Mouse (Mus musculus) midbrain, embryonic 14.5 days (tissue): ENCODE measurements around the gene Taf4. TPM values are rescaled to one million over a fixed set of nuclear protein-coding genes. Genes with fewer than 3 reads are reported as not detected.
A peak's percentile ranks its signal among the peaks of the same experiment; 100 is the strongest.

Experiments
- ATAC-seq: fragments of 200-750 bp; cut with Nextera tagmentation; 2 replicates; pipeline ENCODE4 v1.8.0; 2017; ENCODE audit warnings: moderate number of reproducible peaks, moderate library complexity; ENCODE audit not compliant: low FRiP score, low TSS enrichment
- DNase-seq: peaks from one replicate; pipeline ENCODE4 v3.0.0-alpha.2; 2015
- H3K27ac ChIP-seq: fragments of 300-500 bp; sonication (generic); replicated peaks from 2 replicates; pipeline ENCODE4 v1.5.1; 2014; ENCODE audit warnings: mild to moderate bottlenecking, low read depth, low read length, moderate library complexity
- H3K27me3 ChIP-seq: fragments of 300-500 bp; sonication (generic); 2 replicates; pipeline ENCODE4 v1.6.1; 2014; ENCODE audit warnings: low read length, control low read depth, mixed read lengths; ENCODE audit not compliant: control insufficient read depth, insufficient read depth
- H3K36me3 ChIP-seq: fragments of 300-500 bp; sonication (generic); 2 replicates; pipeline ENCODE4 v1.6.1; 2014; ENCODE audit warnings: low read length, control low read depth; ENCODE audit not compliant: control insufficient read depth, insufficient read depth
- H3K4me1 ChIP-seq: fragments of 300-500 bp; sonication (generic); 2 replicates; pipeline ENCODE4 v1.6.1; 2014; ENCODE audit warnings: mild to moderate bottlenecking, antibody characterized with exemption, low read length, control low read depth; ENCODE audit not compliant: control insufficient read depth, insufficient read depth
- H3K4me2 ChIP-seq: fragments of 300-500 bp; sonication (generic); 2 replicates; pipeline ENCODE4 v1.6.1; 2014; ENCODE audit warnings: mild to moderate bottlenecking, low read length, moderate library complexity
- H3K4me3 ChIP-seq: fragments of 300-500 bp; sonication (generic); replicated peaks from 2 replicates; pipeline ENCODE4 v1.5.1; 2014; ENCODE audit warnings: low read depth, low read length
- H3K9ac ChIP-seq: fragments of 300-500 bp; sonication (generic); replicated peaks from 2 replicates; pipeline ENCODE4 v1.6.1; 2014; ENCODE audit warnings: mild to moderate bottlenecking, low read length, moderate library complexity
- H3K9me3 ChIP-seq: fragments of 300-500 bp; sonication (generic); 2 replicates; pipeline ENCODE4 v1.6.1; 2016; ENCODE audit warnings: low read length, control low read depth, mixed read lengths; ENCODE audit not compliant: control insufficient read depth
- WGBS: fragments of 180-500 bp; shearing (Covaris S2); extraction: QIAGEN DNeasy Blood & Tissue Kit; methylation state at CpG from one replicate; pipeline ENCODE4 v1.1.7; 2014; 5-methylcytosine and 5-hydroxymethylcytosine counted together
- polyA plus RNA-seq: library from polyadenylated mRNA; unstranded; fragments of >200 nt; fragmentation: Nextera tagmentation; extraction: Ambion mirVana; gene quantifications from 2 replicates; pipeline ENCODE4 v1.2.1, GENCODE M21; 2014

The Taf4 gene
- polyA plus RNA-seq, 1 experiment from 2014 or later, result 5.4 TPM

DNA sequence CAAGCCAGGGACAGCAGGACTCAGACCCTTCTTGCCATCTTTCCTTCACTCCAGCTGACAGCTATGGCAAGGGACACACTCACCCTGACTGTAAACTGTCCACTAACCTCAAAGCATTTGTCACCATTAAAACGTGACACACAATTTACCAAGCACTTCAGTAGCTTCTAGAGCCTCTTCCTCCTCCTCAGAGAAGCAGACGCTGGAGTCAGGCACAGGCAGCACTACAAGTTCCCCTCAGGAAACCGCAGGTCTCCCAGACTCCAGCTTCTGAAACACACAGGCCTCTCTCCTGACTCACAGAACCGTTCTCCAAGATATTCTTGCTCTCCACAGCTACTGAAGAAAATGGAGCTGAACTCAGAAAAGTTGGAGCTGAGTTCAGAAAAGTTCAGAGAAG, 39.4 kb downstream of the Taf4 start:
- no peak overlapping the region for H3K27ac ChIP-seq

DNA sequence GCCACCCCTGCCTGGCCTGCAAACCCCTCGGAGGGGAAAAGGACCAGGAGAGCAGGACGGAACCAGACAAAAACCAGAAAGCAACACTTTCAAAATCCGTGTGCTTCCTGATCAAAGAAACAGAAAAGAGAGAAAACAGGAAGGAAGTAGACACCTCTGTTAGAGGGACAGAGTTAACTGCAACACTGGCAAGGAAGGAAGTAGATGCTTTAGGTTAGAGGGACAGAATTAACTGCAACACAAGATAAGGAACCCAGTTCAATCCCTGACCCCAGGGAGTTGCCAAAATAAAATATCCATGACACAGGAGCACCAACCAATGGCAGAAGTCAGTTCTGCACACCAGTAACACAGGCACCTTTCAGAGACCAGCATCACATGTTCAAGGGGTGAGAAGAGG, 42.3 kb downstream of the Taf4 start:
- WGBS, result 81% methylated on average over 3 of the region's 3 CpGs
- no peaks in the 10 kb centered on the region for H3K4me1 ChIP-seq
- no peak overlapping the region for H3K4me2 ChIP-seq
- H3K4me3 ChIP-seq, result no peak overlapping the region
- ATAC-seq, result no peak
- no peak overlapping the region for H3K27ac ChIP-seq
- H3K36me3 ChIP-seq, result peaks cover 60% of the 10 kb centered on the region
- H3K9me3 ChIP-seq, result no peaks in the 10 kb centered on the region
- no peak for DNase-seq
- no peak overlapping the region for H3K9ac ChIP-seq
- no peaks in the 10 kb centered on the region for H3K27me3 ChIP-seq

More for the DNA sequence above, 39.4 kb downstream of the Taf4 start:
- Histone ChIP-seq H3K9me3 (no peaks in the 10 kb centered on the region), H3K4me3 (no peak overlapping the region), H3K4me1 (0 out of 2 replicates have a peak, but pooled peaks cover 3% of the 10 kb centered on the region), H3K9ac (no peak overlapping the region), H3K4me2 (no peak overlapping the region), H3K27me3 (no peaks in the 10 kb centered on the region), H3K36me3 (peaks cover 32% of the 10 kb centered on the region)
- no peak for DNase-seq
- 86% methylated on average over 4 of the region's 4 CpGs for WGBS
- no peak for ATAC-seq

DNA sequence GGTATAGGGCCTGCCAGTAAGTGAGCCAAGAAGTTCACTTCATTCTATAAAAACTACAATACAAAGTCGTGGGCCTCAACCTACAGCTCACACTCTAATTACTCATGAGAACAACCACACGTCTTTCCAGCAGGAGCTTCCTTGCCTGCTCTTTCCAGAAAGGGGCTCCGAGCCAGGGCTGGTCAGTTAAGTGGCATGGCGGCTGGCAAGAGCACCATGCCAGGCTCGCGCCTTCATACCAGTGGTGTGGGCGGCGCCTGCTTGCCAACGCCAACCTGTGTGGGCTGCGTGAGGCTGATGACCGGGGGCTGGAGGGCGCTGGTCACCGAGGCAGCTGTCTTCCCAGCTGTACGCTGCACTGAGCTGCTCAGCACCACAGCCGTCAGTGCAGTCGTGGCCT, 44.7 kb downstream of the Taf4 start:
- H3K4me3 ChIP-seq, result no peak overlapping the region
- 91% methylated on average over 16 of the region's 16 CpGs for WGBS
- H3K27ac ChIP-seq, result no peak overlapping the region
- no peak overlapping the region for H3K9ac ChIP-seq
- H3K9me3 ChIP-seq, result no peaks in the 10 kb centered on the region
- peaks cover 66% of the 10 kb centered on the region for H3K36me3 ChIP-seq
- DNase-seq (no peak), ATAC-seq (no peak)
- no peaks in the 10 kb centered on the region for H3K4me1 ChIP-seq
- H3K27me3 ChIP-seq, result no peaks in the 10 kb centered on the region
- no peak overlapping the region for H3K4me2 ChIP-seq

GRCm38 (mm10) chr2:179929166-179929565, 47.3 kb downstream of the Taf4 start:
- DNase-seq (no peak), ATAC-seq (no peak)
- H3K4me2 ChIP-seq, result no peak overlapping the region
- peaks cover 67% of the 10 kb centered on the region for H3K36me3 ChIP-seq
- 94% methylated on average over 13 of the region's 13 CpGs for WGBS
- no peaks in the 10 kb centered on the region for H3K9me3 ChIP-seq
- no peak overlapping the region for H3K9ac ChIP-seq
- no peak overlapping the region for H3K27ac ChIP-seq
- H3K4me1 ChIP-seq, result no peaks in the 10 kb centered on the region
- no peak overlapping the region for H3K4me3 ChIP-seq
- H3K27me3 ChIP-seq, result no peaks in the 10 kb centered on the region

- Histone ChIP-seq H3K4me2 (no peak overlapping the region), H3K4me3 (no peak overlapping the region), H3K27me3 (no peaks in the 10 kb centered on the region), H3K9me3 (no peaks in the 10 kb centered on the region), H3K4me1 (no peaks in the 10 kb centered on the region), H3K36me3 (peaks cover 68% of the 10 kb centered on the region), H3K27ac (no peak overlapping the region), H3K9ac (no peak overlapping the region)
- 97% methylated on average over 6 of the region's 6 CpGs for WGBS
- ATAC-seq, result no peak
- no peak for DNase-seq
These were observed 52.4 kb downstream of the Taf4 start for GRCm38 (mm10) chr2:179924038-179924437.

DNA sequence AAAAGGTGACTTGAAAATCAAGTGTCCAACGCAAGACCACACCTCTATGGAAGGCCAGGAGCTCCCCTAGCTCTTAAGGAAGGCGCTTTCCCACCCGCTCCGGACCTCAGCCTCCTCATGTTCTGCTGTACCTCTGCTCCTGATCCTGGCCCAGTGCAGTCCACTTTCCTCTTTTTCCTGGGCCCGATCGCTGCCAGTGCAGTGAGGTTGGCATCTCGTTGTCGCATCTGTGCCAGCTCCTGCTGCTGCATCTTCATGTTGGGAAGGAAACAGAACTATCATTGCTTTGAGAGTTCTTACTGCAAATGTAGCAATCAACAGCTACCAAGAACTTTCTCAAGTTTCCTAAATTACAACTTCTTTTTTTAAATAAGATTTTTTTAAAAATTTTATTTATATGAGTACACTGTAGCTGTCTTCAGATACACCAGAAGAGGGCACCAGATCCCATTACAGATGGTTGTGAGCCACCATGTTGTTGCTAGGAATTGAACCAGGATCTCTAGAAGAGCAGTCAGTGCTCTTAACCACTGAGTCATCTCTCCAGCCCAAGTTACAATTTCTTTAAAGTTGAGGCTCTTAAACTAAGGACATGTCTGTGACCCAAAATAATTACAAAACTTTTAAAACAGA, 55.3 kb downstream of the Taf4 start:
- no peaks in the 10 kb centered on the region for H3K9me3 ChIP-seq
- ATAC-seq, result no peak
- H3K27ac ChIP-seq, result no peak overlapping the region
- H3K4me1 ChIP-seq, result no peaks in the 10 kb centered on the region
- H3K36me3 ChIP-seq, result peaks cover 77% of the 10 kb centered on the region
- no peak overlapping the region for H3K9ac ChIP-seq
- H3K27me3 ChIP-seq, result no peaks in the 10 kb centered on the region
- H3K4me3 ChIP-seq, result no peak overlapping the region
- 95% methylated on average over 8 of the region's 8 CpGs for WGBS
- no peak overlapping the region for H3K4me2 ChIP-seq
- DNase-seq, result no peak

- no peaks in the 10 kb centered on the region for H3K9me3 ChIP-seq
- H3K36me3 ChIP-seq, result peaks cover 78% of the 10 kb centered on the region
- H3K4me2 ChIP-seq, result no peak overlapping the region
- no peak overlapping the region for H3K4me3 ChIP-seq
- H3K27ac ChIP-seq, result no peak overlapping the region
- no peak for DNase-seq
- H3K9ac ChIP-seq, result no peak overlapping the region
- ATAC-seq, result no peak
- 90% methylated on average over 4 of the region's 4 CpGs for WGBS
- no peaks in the 10 kb centered on the region for H3K27me3 ChIP-seq
- no peaks in the 10 kb centered on the region for H3K4me1 ChIP-seq
These were observed 56.4 kb downstream of the Taf4 start for GRCm38 (mm10) chr2:179920042-179920441.

DNA sequence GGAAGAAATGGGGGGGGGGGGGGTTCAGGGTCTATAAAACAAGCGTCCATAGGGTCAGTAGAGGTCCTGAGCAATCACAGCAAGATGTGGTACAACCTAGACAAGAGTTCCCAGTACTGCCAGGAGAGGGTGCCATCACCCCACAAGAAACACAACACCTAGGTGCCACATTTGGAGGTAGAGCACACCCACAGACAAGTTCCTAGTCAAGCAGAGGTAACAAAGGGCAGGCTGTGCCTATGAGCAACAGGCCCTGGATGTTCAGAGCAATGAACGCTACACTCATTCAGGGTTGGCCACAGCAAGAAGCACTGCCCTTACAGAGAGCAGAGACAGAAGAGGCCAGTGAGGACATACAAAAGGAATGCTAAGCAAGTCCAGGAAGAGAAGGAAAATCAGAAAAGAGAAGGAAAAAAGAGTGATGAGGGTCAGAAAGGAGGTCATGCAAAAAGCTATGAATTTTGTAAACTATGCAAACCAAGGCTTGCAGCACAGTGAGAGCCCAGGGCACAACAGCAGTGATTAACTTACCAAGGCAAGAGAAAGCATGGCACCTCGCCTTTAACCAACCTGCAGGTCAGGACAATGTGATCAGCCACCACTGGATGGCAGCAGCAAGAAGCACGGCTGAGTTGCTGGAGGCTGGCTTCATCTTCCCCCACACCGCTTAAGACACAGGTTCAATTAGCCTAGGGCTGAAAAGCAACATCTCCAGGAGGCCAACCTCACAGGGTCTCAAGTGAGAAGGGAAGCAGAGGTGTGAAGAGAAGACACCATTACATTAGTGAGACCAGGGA, 59.4 kb downstream of the Taf4 start:
- Histone ChIP-seq H3K4me2 (no peak overlapping the region), H3K9ac (no peak overlapping the region), H3K4me3 (no peak overlapping the region), H3K27me3 (no peaks in the 10 kb centered on the region), H3K4me1 (no peaks in the 10 kb centered on the region), H3K27ac (no peak overlapping the region), H3K36me3 (peaks cover 75% of the 10 kb centered on the region), H3K9me3 (no peaks in the 10 kb centered on the region)
- ATAC-seq (peak; percentile 73; the same call in 1 of the 2 replicates), DNase-seq (peak; percentile 85)
- 36% methylated on average over 5 of the region's 5 CpGs for WGBS

DNA sequence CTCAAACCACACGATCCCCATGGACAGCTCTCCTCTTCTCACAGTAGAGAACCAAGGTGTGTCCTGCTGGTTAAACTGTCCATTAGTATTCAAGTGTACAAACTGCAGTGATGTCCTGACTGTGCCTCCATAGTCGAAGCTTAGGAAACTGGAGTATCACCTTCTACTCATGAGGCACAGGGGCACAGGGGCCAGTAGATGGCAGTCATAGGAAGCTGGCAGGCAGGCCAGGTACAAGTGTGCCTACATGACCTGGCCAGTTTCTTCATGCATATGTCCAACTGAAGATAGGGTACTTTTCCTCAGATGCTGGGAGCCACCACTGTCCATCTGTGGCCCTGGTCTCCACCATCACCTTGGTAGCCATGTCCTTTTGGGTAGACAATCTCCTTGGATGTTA, 62.2 kb downstream of the Taf4 start:
- DNase-seq, result peak; percentile 37
- Histone ChIP-seq H3K27ac (no peak overlapping the region), H3K9me3 (no peaks in the 10 kb centered on the region), H3K4me3 (no peak overlapping the region), H3K4me2 (no peak overlapping the region), H3K36me3 (peaks cover 64% of the 10 kb centered on the region), H3K4me1 (no peaks in the 10 kb centered on the region), H3K27me3 (no peaks in the 10 kb centered on the region), H3K9ac (no peak overlapping the region)
- ATAC-seq, result no peak
- WGBS, result 77% methylated on average over 2 of the region's 2 CpGs
